Mouse (Mus musculus) kidney, adult 2 months (tissue): ENCODE measurements around the gene Cog4. TPM values are rescaled to one million over a fixed set of nuclear protein-coding genes. Genes with fewer than 3 reads are reported as not detected.

Experiments
- DNase-seq: peaks from one replicate; pipeline ENCODE4 v3.0.0; 2021
- H3K27ac ChIP-seq: fragments of 200-500 bp; 2 replicates; pipeline ENCODE4 v1.5.1; 2012; ENCODE audit warnings: low read depth, low read length, control low read depth, inconsistent platforms; ENCODE audit not compliant: insufficient read depth
- H3K27me3 ChIP-seq: fragments of 200-500 bp; replicated peaks from 2 replicates; pipeline ENCODE4 v1.6.1; 2012; ENCODE audit warnings: mild to moderate bottlenecking, moderate library complexity, low read length, inconsistent platforms; ENCODE audit not compliant: control insufficient read depth, insufficient read depth
- H3K36me3 ChIP-seq: fragments of 200-500 bp; 2 replicates; pipeline ENCODE4 v1.6.1; 2012; ENCODE audit warnings: mild to moderate bottlenecking, moderate library complexity, low read length, inconsistent platforms; ENCODE audit not compliant: control insufficient read depth, insufficient read depth
- H3K4me1 ChIP-seq: fragments of 200-500 bp; 2 replicates; pipeline ENCODE4 v1.6.1; 2011; ENCODE audit warnings: low read length; ENCODE audit not compliant: control insufficient read depth, insufficient read depth
- H3K4me3 ChIP-seq: fragments of 200-500 bp; 2 replicates; pipeline ENCODE4 v1.5.1; 2011; ENCODE audit warnings: mild to moderate bottlenecking, low read depth, low read length, control low read depth; ENCODE audit not compliant: insufficient read depth
- CTCF ChIP-seq: fragments of 200-500 bp; conservative IDR thresholded peaks from 2 replicates; pipeline ENCODE4 v1.5.1; 2011; ENCODE audit warnings: low read depth, mild to moderate bottlenecking, control low read depth, low read length, moderate library complexity, mixed read lengths; ENCODE audit not compliant: insufficient read depth, insufficient read length
- POLR2A ChIP-seq: fragments of 200-500 bp; IDR thresholded peaks from one replicate; pipeline ENCODE4 v1.6.1; 2011; ENCODE audit warnings: low read depth, low read length, control low read depth
- WGBS: fragments of 180-500 bp; shearing (Covaris S2); methylation state at CpG from one replicate; pipeline ENCODE4 v1.1.7; 2018; 5-methylcytosine and 5-hydroxymethylcytosine counted together
- polyA plus RNA-seq: library from polyadenylated mRNA; depleted of rRNA; stranded (reverse); fragments of >200 nt; gene quantifications from 2 replicates; pipeline ENCODE4 v1.2.3, GENCODE M21; 2012

The Cog4 gene
- polyA plus RNA-seq, 1 experiment: 42.9 TPM

DNA sequence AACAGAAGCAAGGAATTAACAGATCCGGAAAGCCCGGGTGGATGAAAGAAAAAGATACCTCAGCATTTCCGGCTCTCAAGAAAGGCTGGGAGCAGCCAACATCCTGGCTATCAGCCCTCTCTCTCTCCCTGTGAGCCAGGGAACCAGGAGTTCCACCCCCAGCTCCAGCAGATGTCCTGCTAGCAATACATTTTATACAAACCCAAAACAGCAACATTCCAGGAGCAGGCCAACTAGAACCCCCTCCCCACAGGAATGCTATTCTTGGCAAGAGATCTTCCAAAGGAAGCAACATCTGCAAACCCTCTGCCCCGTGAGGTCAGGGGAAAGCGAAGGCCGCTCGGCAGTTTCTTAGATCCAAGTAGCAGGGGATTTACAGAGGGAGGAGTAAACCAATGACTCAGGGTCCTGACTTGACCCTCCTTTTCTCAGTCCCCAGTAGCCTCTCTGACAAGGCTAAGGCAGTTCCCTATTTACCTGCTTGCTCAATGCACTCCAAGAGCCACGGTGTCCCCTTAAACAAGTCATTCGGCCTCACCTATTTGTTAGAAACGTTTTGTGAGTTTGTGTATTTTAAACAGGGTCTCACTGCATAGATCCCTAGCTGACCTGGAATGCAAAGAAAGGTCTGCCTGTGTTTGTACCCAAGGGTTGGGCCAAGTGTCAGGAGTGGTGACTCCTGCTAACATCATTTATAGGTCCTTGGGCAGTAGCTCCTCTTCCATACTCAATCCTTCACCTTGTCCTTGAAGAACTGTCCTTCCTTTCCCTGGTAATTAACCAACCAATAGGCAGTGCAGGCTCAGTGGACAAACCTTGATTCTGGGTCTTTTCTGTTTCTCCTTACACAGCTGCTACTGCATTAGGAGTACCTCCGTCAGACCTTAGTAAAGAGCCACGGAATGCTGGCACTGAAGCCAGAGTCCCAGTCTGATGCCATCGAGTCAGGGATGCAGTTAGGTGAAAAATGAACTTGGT, 37.6 kb upstream of the Cog4 start:
- no peak for TF ChIP-seq POLR2A
- no peak for TF ChIP-seq CTCF
- Histone ChIP-seq H3K36me3 (peaks cover 15% of the 10 kb centered on the region), H3K27me3 (no peaks in the 10 kb centered on the region), H3K4me1 (peaks cover 32% of the 10 kb centered on the region), H3K4me3 (no peak overlapping the region), H3K27ac (peak overlapping the region; percentile 69)
- DNase-seq: peak; percentile 69
- WGBS: 37% methylated on average over 13 of the region's 13 CpGs

DNA sequence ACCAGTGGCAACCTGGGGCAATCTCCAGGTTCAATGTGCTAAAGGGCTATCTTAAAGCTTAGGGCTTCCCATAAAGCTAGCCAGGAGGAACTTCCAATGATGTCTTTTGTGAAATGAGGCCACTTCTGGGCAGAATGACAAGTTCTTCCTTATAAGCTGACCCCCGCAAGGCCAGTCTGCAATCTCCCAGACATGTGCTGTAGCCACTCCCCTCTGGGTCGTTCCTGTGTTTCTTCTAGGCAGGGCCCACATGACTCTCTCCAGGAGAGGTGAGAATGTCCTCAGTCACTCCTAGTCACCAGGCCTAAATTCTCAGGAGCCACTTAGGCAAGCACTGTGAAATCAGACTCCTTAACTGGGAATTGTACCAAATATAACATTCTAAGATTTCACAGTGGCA, 36.6 kb upstream of the Cog4 start:
- TF ChIP-seq POLR2A (no peak), CTCF (no peak)
- peak; percentile 51 for DNase-seq

DNA sequence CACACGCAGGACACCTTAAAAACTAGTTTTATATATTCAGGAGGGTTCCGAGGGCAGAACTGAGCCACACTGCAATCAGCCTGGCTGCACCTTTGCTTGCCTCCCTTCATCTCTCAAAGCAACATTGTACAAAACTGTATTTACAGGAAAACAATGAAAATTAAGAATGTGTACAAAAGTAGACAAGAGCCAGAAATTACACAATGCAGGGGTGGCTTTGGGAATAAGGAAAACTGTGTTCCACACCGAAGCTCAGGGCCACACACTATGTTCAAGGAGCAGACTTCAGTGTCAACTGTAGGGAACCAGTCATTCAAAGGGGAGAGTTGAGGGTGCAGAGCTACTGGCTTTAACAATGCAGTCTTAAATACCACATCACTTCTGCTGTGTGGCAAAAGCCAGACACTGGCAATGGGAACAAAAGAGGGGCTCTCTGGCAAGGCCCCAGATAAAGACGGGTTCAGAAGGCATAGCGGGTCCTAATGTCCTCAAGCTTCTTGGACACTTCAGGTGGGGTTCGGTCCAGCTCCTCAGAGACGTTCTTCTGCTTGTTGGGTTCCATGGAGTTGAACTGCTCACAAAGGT, 35.8 kb upstream of the Cog4 start:
- Histone ChIP-seq H3K27ac (peak overlapping the region; percentile 40; the same call in 1 of the 2 replicates), H3K4me3 (no peak overlapping the region), H3K36me3 (peaks cover 18% of the 10 kb centered on the region), H3K27me3 (no peaks in the 10 kb centered on the region), H3K4me1 (peaks cover 23% of the 10 kb centered on the region)
- DNase-seq: no peak
- TF ChIP-seq POLR2A: no peak
- TF ChIP-seq CTCF: no peak
- WGBS: 77% methylated on average over 7 of the region's 7 CpGs

More for the DNA sequence above, 36.6 kb upstream of the Cog4 start:
- no peak overlapping the region for H3K4me3 ChIP-seq
- 21% methylated on average over 2 of the region's 2 CpGs for WGBS
- peaks cover 17% of the 10 kb centered on the region for H3K36me3 ChIP-seq
- H3K27ac ChIP-seq: peak overlapping the region; percentile 69; the same call in 1 of the 2 replicates
- peaks cover 27% of the 10 kb centered on the region for H3K4me1 ChIP-seq
- H3K27me3 ChIP-seq: no peaks in the 10 kb centered on the region

DNA sequence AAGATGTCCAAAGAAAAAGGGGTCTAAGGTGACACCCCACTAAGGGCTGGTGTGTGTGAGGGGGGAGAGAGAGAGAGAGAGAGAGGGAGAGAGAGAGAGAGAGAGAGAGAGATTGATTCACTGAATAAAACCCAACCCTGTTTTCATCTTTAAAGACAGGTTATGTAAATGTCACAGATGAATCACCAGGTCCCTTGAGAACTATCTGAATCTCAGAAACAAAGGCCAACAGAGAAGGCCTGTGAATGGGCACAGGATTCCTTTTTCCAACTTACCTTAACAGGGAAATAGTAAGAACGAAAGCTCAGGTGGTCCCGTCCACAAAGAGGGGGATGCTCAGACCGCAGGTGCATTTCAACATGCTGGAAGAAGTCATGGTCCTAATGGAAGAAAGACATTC, 35.3 kb upstream of the Cog4 start:
- Histone ChIP-seq H3K4me1 (peaks cover 22% of the 10 kb centered on the region), H3K36me3 (peaks cover 18% of the 10 kb centered on the region), H3K4me3 (no peak overlapping the region), H3K27ac (no peak overlapping the region), H3K27me3 (no peaks in the 10 kb centered on the region)
- no peak for DNase-seq
- TF ChIP-seq CTCF: no peak
- no peak for TF ChIP-seq POLR2A
- whole genome bisulfite sequencing: 96% methylated on average over 3 of the region's 3 CpGs

- DNase-seq: no peak
- whole genome bisulfite sequencing: 93% methylated on average over 7 of the region's 7 CpGs
- H3K27me3 ChIP-seq: no peaks in the 10 kb centered on the region
Measured at GRCm38 (mm10) chr8:110811793-110812192, 34.6 kb upstream of the Cog4 start.

GRCm38 (mm10) chr8:110812349-110813080, 33.9 kb upstream of the Cog4 start:
- TF ChIP-seq CTCF: no peak
- TF ChIP-seq POLR2A: no peak
- 93% methylated on average over 7 of the region's 7 CpGs for WGBS
- no peak for DNase-seq
- Histone ChIP-seq H3K4me1 (peaks cover 17% of the 10 kb centered on the region; the same call in 1 of the 2 replicates), H3K27ac (no peak overlapping the region), H3K4me3 (no peak overlapping the region), H3K27me3 (no peaks in the 10 kb centered on the region), H3K36me3 (peaks cover 26% of the 10 kb centered on the region)

More at GRCm38 (mm10) chr8:110811793-110812192, 34.6 kb upstream of the Cog4 start:
- Histone ChIP-seq H3K4me3 (no peak overlapping the region), H3K4me1 (peaks cover 17% of the 10 kb centered on the region; the same call in 1 of the 2 replicates), H3K36me3 (peaks cover 21% of the 10 kb centered on the region), H3K27ac (no peak overlapping the region)
- TF ChIP-seq POLR2A (no peak), CTCF (no peak)
